Mouse (Mus musculus): ENCODE data around the gene Mtf2.

- TF ChIP-seq CTCF (IDR thresholded peaks at IDR 0.05; ENCODE audit: low read depth, low read length) (no peak), GATA1 (IDR thresholded peaks at IDR 0.05; ENCODE audit: borderline replicate concordance, low read length) (no peak), TAL1 (conservative IDR thresholded peaks at IDR 0.05; ENCODE audit: low read depth, low read length) (no peak), POLR2AphosphoS5 (IDR thresholded peaks at IDR 0.05; ENCODE audit: insufficient replicate concordance, low read depth, low read length) (no peak)
These were observed 6.8 kb downstream of the Mtf2 start for GRCm38 (mm10) chr5:108072301-108072700.
